Mouse (Mus musculus): ENCODE measurements around the gene Snx25. TPM values are rescaled to one million over a fixed set of nuclear protein-coding genes. Genes with fewer than 3 reads are reported as not detected.
"Not testable (repeated sequence)": the region's sequence is repeated elsewhere in the genome, so short reads cannot be mapped to it uniquely, and the experiment has no call there.

Snx25 gene
- polyA plus RNA-seq, 1 experiment from 2014 or later: 11.2 TPM

DNA sequence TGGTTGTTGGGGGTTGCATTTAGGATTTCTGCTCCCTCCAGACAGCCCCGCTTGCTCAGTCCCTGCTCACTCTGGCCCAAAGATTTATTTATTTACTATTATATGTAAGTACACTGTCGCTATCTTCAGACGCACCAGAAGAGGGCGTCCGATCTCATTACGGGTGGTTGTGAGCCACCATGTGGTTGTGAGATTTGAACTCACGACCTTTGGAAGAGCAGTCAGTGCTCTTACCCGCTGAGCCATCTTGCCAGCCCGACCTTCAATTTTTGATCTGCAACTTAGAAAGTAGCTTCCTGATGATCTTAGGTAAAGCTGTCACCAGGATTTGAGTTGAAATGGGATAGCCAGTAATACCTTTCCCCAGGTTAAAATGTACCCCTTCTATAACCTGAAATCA lies 2.2 kb downstream of the Snx25 start:
- Histone ChIP-seq H3K4me1 (replicated peaks) (peaks cover 15% of the 10 kb centered on the region), H3K4me2 (peak overlapping the region; percentile 22; the same call in 1 of the 2 replicates), H3K9me3 (no peaks in the 10 kb centered on the region), H3K36me3 (no peaks in the 10 kb centered on the region), H3K4me3 (no peak overlapping the region), H3K9ac (no peak overlapping the region), H3K27ac (replicated peaks) (no peak overlapping the region), H3K27me3 (no peaks in the 10 kb centered on the region)
- 77% methylated on average over 9 of the region's 9 CpGs for WGBS
- ATAC-seq (ENCODE audit: low FRiP score, low read depth): no peak

DNA sequence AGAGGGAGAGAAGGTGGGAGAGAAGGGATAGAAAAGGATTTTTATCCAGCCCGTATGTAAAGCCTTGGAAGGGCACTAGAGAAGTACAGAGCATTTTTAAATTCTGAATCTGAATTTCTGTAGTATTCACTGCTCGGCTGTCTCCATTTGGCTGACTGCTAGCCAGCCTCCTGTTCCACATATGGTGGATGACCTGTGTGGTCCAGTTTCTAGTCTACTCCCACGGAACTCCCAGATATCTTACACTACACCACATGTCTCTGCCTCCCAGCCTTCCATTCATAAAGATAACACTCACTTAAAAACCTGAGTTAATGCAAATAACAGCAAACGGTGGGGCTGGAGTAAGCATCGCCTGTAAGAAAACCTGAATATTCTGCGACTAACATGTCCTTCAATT lies 2.7 kb downstream of the Snx25 start:
- Histone ChIP-seq H3K4me1 (replicated peaks) (peaks cover 15% of the 10 kb centered on the region), H3K4me3 (no peak overlapping the region), H3K27ac (replicated peaks) (no peak overlapping the region), H3K4me2 (no peak overlapping the region), H3K27me3 (no peaks in the 10 kb centered on the region), H3K36me3 (no peaks in the 10 kb centered on the region), H3K9ac (no peak overlapping the region), H3K9me3 (no peaks in the 10 kb centered on the region)
- ATAC-seq (ENCODE audit: low FRiP score, low read depth): no peak
- WGBS: 85% methylated on average over 6 of the region's 6 CpGs

DNA sequence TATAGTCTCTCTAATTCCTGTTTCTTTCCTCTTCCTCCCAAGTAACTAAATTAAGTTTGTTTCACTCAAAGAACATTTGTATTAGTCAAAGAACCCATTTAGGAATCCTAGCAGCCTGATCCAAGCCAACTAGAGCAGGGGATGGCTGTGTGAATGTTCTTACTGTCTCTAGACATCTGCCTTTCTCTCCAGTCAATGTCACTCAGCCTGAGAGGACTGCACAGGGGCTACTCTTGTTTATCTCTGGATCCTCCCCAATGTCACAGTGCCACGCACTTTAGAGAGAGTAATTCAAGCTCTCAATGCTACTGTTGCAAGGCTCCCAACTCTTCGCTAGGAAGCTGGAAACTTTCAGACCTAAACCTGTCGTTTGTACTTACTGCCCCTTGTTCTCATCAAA lies 5.8 kb downstream of the Snx25 start:
- Histone ChIP-seq H3K36me3 (no peaks in the 10 kb centered on the region), H3K4me3 (no peak overlapping the region), H3K4me1 (replicated peaks) (peaks cover 18% of the 10 kb centered on the region), H3K27ac (replicated peaks) (no peak overlapping the region), H3K4me2 (no peak overlapping the region), H3K27me3 (no peaks in the 10 kb centered on the region), H3K9me3 (no peaks in the 10 kb centered on the region), H3K9ac (no peak overlapping the region)
- ATAC-seq (ENCODE audit: low FRiP score, low read depth): 0 out of 2 replicates have a peak, but pooled peaks have one; percentile 44
- 51% methylated on average over 3 of the region's 3 CpGs for WGBS

DNA sequence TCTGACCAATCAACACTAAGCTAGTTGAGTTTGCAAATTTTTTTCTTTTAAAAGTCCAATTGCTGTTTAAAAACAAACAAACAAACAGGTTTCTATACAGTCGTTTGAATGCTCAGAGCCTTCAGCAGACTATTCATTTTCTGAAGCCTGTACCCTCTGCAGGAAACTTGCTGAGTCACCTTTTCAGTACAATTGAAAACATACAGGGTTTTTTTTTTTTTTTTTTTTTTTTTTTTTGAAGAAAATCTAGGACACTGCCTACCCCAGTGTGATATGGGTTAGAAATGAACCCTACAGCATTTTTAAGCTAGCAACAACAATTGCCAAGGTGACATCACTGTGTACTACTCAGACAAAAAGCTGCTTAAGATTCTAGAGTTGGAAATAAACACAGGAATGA lies 8.0 kb downstream of the Snx25 start:
- 0 out of 2 replicates have a peak, but pooled peaks have one; percentile 12 for ATAC-seq (ENCODE audit: low FRiP score, low read depth)
- H3K27me3 ChIP-seq: no peaks in the 10 kb centered on the region
- H3K36me3 ChIP-seq: no peaks in the 10 kb centered on the region
- no peak overlapping the region for H3K4me3 ChIP-seq
- H3K9ac ChIP-seq: no peak overlapping the region
- H3K4me2 ChIP-seq: no peak overlapping the region
- H3K4me1 ChIP-seq (replicated peaks): peaks cover 4% of the 10 kb centered on the region; the same call in 1 of the 2 replicates
- H3K9me3 ChIP-seq: no peaks in the 10 kb centered on the region
- no peak overlapping the region for H3K27ac ChIP-seq (replicated peaks)
- 57% methylated on average over 1 of the region's 1 CpGs for WGBS

DNA sequence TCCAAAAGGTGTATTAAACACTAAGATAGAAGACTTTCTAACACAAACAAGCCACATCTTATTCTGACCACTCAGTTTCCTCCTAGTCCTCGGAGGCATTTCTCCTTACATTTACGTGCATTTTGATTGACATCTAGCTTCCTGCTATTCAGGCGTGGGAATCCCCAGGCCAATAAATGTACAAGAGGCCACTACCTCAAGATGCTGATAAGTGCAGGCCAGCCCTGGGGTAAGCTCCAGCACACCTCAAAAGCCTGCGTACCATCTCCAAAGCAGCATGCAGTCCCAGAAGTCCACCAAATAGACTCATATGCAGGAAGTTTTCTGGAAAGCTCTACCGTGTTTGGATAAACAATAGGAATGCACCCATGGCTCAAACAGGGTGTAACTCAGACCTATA lies 8.5 kb downstream of the Snx25 start:
- no peak overlapping the region for H3K4me3 ChIP-seq
- no peaks in the 10 kb centered on the region for H3K27me3 ChIP-seq
- WGBS: 66% methylated on average over 5 of the region's 5 CpGs
- H3K9ac ChIP-seq: no peak overlapping the region
- no peak overlapping the region for H3K27ac ChIP-seq (replicated peaks)
- no peaks in the 10 kb centered on the region for H3K36me3 ChIP-seq
- no peaks in the 10 kb centered on the region for H3K9me3 ChIP-seq
- H3K4me1 ChIP-seq (replicated peaks): peaks cover 4% of the 10 kb centered on the region; the same call in 1 of the 2 replicates
- H3K4me2 ChIP-seq: no peak overlapping the region
- ATAC-seq (ENCODE audit: low FRiP score, low read depth): 0 out of 2 replicates have a peak, but pooled peaks have one; percentile 18

DNA sequence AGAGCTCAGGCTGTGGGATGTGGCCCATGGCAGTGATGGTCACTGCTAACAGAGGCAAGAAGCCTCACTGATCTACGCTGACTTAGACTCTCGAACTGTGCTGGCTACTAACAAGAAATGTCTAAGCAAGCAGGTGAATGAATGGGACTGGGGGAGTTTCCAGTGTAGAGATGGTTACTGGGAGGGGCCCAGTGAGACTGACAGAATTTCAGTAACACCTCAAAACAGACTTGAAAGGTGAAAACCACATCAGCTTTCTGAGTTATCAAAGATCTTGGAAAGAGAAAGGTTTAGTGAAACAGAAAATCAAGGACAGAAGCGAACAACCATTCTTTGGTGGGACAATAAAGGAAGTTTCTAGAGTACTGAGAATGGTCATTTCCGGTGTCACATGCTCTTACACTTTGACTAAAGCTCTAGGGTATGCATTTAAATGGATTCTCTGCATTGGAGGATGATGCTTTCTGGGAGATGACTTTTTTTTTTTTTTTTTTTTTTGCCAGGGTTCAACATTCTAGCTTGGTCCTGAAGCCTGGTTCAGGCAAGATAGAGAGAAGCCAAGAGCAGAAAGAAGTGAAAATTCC lies 9.4 kb downstream of the Snx25 start:
- no peaks in the 10 kb centered on the region for H3K36me3 ChIP-seq
- H3K9ac ChIP-seq: no peak overlapping the region
- H3K27ac ChIP-seq (replicated peaks): no peak overlapping the region
- no peak overlapping the region for H3K4me2 ChIP-seq
- 93% methylated on average over 4 of the region's 4 CpGs for WGBS
- H3K27me3 ChIP-seq: no peaks in the 10 kb centered on the region
- H3K4me3 ChIP-seq: no peak overlapping the region
- H3K9me3 ChIP-seq: no peaks in the 10 kb centered on the region
- peaks cover 4% of the 10 kb centered on the region; the same call in 1 of the 2 replicates for H3K4me1 ChIP-seq (replicated peaks)
- ATAC-seq (ENCODE audit: low FRiP score, low read depth): no peak

DNA sequence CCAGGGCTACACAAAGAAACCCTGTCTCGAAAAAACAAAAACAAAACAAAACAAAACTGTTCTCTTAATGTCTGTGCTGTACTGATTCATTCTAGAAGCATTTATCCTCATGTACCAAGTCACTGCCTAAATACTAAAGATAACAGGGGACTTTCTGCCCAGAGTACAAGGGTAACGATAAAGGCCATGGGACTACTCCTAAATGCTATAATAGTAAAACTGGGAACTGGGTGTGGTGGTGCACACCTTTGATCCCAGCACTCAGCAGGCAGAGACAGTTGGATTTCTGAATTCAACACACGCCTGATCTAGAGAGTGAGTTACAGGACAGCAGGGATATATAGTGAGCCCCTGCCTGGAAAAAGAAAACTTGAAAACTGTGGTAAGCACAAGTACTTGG lies 10.3 kb downstream of the Snx25 start:
- no peak overlapping the region for H3K27ac ChIP-seq (replicated peaks)
- no peaks in the 10 kb centered on the region for H3K9me3 ChIP-seq
- no peaks in the 10 kb centered on the region for H3K36me3 ChIP-seq
- no peak overlapping the region for H3K4me3 ChIP-seq
- H3K9ac ChIP-seq: no peak overlapping the region
- no peak overlapping the region for H3K4me2 ChIP-seq
- ATAC-seq (ENCODE audit: low FRiP score, low read depth): no peak
- WGBS: 97% methylated on average over 3 of the region's 3 CpGs
- H3K4me1 ChIP-seq (replicated peaks): peaks cover 4% of the 10 kb centered on the region; the same call in 1 of the 2 replicates
- H3K27me3 ChIP-seq: no peaks in the 10 kb centered on the region

DNA sequence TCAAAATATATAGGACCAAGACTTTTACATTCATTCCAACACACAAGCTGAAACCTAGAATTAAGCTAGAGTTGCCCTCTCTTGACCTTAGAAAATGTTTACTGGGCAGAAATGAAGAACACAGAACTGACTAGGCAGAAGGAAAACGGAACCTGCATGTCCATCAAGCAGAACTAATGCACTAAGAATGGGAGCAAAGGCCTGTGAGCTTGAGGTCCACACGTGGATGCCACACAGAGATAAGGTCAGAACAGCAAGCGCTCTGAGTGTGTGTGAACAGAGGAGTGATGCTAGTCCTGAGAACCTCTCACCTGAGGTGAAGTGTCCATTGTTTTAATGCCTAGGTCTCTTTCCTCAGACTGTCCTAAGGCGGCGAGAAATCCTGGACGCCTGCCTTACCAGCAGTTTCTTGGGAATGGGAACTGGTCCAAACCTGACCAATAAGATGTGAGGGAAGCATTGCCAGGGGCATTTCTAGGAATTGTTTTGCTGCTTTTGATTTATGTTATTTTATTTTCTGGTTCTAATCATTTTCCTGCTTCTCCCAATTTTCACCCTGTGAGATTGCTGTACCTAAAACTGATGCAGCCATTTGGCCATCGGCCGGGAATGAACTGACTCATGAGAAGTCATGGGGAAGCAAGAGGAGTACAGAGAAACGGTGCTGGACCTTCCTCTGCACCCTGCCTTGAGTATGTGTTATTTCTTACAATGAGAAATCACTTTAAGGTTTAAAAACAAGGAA lies 11.4 kb downstream of the Snx25 start:
- no peak overlapping the region for H3K4me3 ChIP-seq
- H3K9me3 ChIP-seq: no peaks in the 10 kb centered on the region
- peaks cover 4% of the 10 kb centered on the region; the same call in 1 of the 2 replicates for H3K4me1 ChIP-seq (replicated peaks)
- H3K27ac ChIP-seq (replicated peaks): no peak overlapping the region
- H3K4me2 ChIP-seq: no peak overlapping the region
- no peak overlapping the region for H3K9ac ChIP-seq
- no peak for ATAC-seq (ENCODE audit: low FRiP score, low read depth)
- 78% methylated on average over 9 of the region's 9 CpGs for WGBS
- no peaks in the 10 kb centered on the region for H3K36me3 ChIP-seq
- no peaks in the 10 kb centered on the region for H3K27me3 ChIP-seq

DNA sequence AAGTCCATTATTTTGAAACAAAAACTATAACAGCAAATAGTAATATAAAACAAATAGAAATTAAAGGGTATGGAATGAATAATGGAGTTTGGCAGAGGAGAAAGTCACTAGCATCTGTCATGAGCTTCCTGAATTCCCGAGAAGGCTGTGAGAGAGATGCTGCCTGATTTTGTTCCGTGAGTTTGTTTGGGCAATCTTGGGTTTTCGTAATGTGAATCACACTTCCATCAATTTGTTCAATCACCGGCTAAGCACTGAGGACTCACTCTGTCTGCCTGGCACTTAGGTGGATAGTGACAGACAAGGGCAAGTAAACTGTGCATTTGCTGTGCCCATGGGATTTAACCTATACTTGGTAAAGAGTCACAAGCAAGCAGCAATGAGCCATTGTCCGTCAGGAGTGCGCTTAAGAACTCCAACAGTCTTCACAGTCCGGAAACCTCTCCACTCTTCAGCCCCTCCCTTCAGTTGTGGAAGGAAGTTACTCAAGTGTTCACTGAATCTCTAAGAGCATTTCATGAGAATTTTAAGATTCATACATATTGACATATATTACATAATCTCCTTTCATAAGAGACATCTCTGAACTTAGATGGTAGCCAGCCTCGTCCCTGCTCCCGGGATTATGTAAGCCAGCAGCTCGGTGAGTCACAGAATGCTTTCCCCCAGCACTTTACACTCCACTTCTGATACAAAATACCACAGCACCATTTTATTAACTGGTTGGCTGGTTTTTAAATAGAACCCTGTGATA lies 13.9 kb downstream of the Snx25 start:
- Histone ChIP-seq H3K4me3 (no peak overlapping the region), H3K4me2 (no peak overlapping the region), H3K4me1 (replicated peaks) (no peaks in the 10 kb centered on the region), H3K9ac (no peak overlapping the region), H3K27me3 (no peaks in the 10 kb centered on the region), H3K27ac (replicated peaks) (no peak overlapping the region), H3K9me3 (no peaks in the 10 kb centered on the region), H3K36me3 (no peaks in the 10 kb centered on the region)
- 90% methylated on average over 10 of the region's 10 CpGs for WGBS
- no peak for ATAC-seq (ENCODE audit: low FRiP score, low read depth)

DNA sequence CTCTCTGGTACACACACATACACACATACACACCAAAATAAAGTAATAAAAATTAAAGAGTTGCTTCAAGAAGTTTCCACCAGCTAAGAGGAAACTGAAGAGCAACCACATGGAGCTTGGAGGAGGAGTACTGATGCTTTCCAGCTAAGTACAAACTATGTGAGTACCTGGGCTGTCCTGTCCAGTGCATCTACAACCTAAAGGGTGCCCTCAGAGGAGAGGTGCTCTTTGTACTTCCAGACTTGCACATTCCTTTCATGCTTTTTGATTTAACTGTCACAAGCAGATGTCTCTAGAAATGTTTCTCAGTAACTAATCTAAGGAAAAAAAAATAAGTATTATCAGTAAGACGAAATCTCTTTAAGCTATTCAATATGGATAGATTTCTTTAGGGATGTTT lies 14.6 kb downstream of the Snx25 start:
- H3K27me3 ChIP-seq: no peaks in the 10 kb centered on the region
- H3K27ac ChIP-seq (replicated peaks): no peak overlapping the region
- no peak overlapping the region for H3K4me3 ChIP-seq
- no peak for ATAC-seq (ENCODE audit: low FRiP score, low read depth)
- H3K4me2 ChIP-seq: no peak overlapping the region
- no peak overlapping the region for H3K9ac ChIP-seq
- no peaks in the 10 kb centered on the region for H3K36me3 ChIP-seq
- no peaks in the 10 kb centered on the region for H3K4me1 ChIP-seq (replicated peaks)
- 89% methylated on average over 1 of the region's 1 CpGs for WGBS
- no peaks in the 10 kb centered on the region for H3K9me3 ChIP-seq

DNA sequence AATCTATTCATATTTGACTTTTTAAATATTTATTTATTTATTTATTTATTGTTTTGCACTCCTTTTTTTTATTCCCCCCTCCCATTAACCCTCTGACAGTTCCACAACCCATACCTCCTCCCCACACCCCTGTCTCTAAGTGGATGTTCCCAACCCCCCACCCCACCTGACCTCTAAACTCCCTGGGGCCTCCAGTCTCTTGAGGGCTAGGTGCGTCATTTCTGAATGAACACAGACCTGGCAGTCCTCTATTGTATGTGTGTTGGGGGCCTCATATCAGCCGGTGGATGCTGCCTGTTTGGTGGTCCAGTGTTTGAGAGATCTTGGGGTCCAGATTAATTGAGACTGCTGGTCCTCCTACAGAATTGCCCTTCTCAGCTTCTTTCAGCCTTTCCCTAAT lies 16.4 kb downstream of the Snx25 start:
- 93% methylated on average over 2 of the region's 2 CpGs for WGBS
- H3K9ac ChIP-seq; ATAC-seq (ENCODE audit: low FRiP score, low read depth); H3K4me1 ChIP-seq (replicated peaks); H3K4me2 ChIP-seq; H3K9me3 ChIP-seq; H3K27me3 ChIP-seq; H3K36me3 ChIP-seq; H3K4me3 ChIP-seq; H3K27ac ChIP-seq (replicated peaks): not testable (repeated sequence)

DNA sequence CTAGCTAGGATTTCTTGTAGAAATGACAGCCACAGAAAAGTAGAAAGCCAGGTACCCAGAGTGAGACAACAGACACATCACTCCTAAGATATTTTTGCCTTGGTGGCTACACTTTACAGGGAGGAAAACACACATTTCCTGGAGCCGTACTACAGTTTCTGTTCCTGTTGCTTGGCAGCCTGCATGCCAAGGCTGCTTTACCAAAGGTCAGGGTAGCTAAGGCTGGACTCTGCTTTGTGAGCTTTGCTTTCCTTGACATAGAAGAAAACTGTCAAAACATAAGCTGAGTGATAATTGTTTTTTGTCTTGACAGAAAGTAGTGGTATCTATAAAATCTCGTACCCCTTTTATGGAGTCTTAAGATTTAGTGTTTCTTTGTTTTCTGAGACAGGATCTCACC lies 21.5 kb downstream of the Snx25 start:
- no peak overlapping the region for H3K4me2 ChIP-seq
- no peaks in the 10 kb centered on the region for H3K4me1 ChIP-seq (replicated peaks)
- no peaks in the 10 kb centered on the region for H3K36me3 ChIP-seq
- H3K4me3 ChIP-seq: no peak overlapping the region
- H3K27me3 ChIP-seq: no peaks in the 10 kb centered on the region
- 91% methylated on average over 2 of the region's 2 CpGs for WGBS
- H3K9me3 ChIP-seq: no peaks in the 10 kb centered on the region
- no peak overlapping the region for H3K9ac ChIP-seq
- ATAC-seq (ENCODE audit: low FRiP score, low read depth): no peak
- H3K27ac ChIP-seq (replicated peaks): no peak overlapping the region
